12 mouse cellular contexts compared by ENCODE assay signal in genomic region chr12:71981250-71981649, GRCm38 (mm10).
A peak's percentile ranks its signal among the peaks of the same experiment; 100 is the strongest.
DNase-seq lines count a peak whose midpoint lies in the region; ATAC-seq lines count a peak whose summit lies in the region.
"Had no signal": no experiment of that assay in that cellular context is flagged by ENCODE, and none has a peak within 500 bp of the region (broad histone marks: within the 10 kb centered on the region; RNA-seq: fewer than 3 reads in every experiment).

No protein-coding gene starts in this region.

- 54% methylated on average over 8 of the region's 8 CpGs for WGBS in embryonic facial prominence, embryonic 14.5 days
- 27% methylated on average over 8 of the region's 8 CpGs for WGBS in heart, embryonic 16.5 days

- peak overlapping the region; percentile 35; the same call in 1 of the 2 replicates for H3K27ac ChIP-seq in embryonic facial prominence, embryonic 14.5 days (replicated peaks; ENCODE audit: low read depth, low read length)
- peak overlapping the region; percentile 98 for H3K27ac ChIP-seq in heart, embryonic 16.5 days (ENCODE audit: low read length)
- H3K27ac ChIP-seq: neural tube, embryonic 12.5 days; stomach, embryonic 15.5 days had no signal

- H3K4me2 ChIP-seq in embryonic facial prominence, embryonic 14.5 days (ENCODE audit: low read depth, low read length): no peak overlapping the region
- H3K4me2 ChIP-seq in heart, embryonic 16.5 days (ENCODE audit: low read depth, low read length): no peak overlapping the region
- H3K4me2 ChIP-seq: neural tube, embryonic 12.5 days; stomach, embryonic 15.5 days had no signal

- no peak overlapping the region for H3K9ac ChIP-seq in embryonic facial prominence, embryonic 14.5 days (ENCODE audit: low read depth, low read length)
- H3K9ac ChIP-seq in heart, embryonic 16.5 days (ENCODE audit: low read length): peak overlapping the region; percentile 62
- H3K9ac ChIP-seq: neural tube, embryonic 12.5 days; stomach, embryonic 15.5 days had no signal

- H3K4me1 ChIP-seq in embryonic facial prominence, embryonic 14.5 days (ENCODE audit: control insufficient read depth, insufficient read depth, low read length): peaks cover 3% of the 10 kb centered on the region; the same call in 1 of the 2 replicates
- H3K4me1 ChIP-seq in heart, embryonic 16.5 days (ENCODE audit: control insufficient read depth, insufficient read depth, low read length): peaks cover 71% of the 10 kb centered on the region
- H3K4me1 ChIP-seq: neural tube, embryonic 12.5 days; stomach, embryonic 15.5 days had no signal

- no peaks in the 10 kb centered on the region for H3K9me3 ChIP-seq in embryonic facial prominence, embryonic 14.5 days (ENCODE audit: control insufficient read depth, low read length)
- no peaks in the 10 kb centered on the region for H3K9me3 ChIP-seq in heart, embryonic 16.5 days (replicated peaks; ENCODE audit: control insufficient read depth, low read length)
- H3K9me3 ChIP-seq: neural tube, embryonic 12.5 days; stomach, embryonic 15.5 days had no signal

- ATAC-seq in embryonic facial prominence, embryonic 14.5 days (ENCODE audit: low read depth): no peak
- ATAC-seq in heart, embryonic 16.5 days (replicated peaks; ENCODE audit: extremely low read depth, insufficient read depth, low FRiP score): peak; percentile 26; the same call in 1 of the 2 replicates

- no peaks in the 10 kb centered on the region for H3K27me3 ChIP-seq in embryonic facial prominence, embryonic 14.5 days (replicated peaks; ENCODE audit: control insufficient read depth, insufficient read depth, low read length)
- no peaks in the 10 kb centered on the region for H3K27me3 ChIP-seq in heart, embryonic 16.5 days (ENCODE audit: control insufficient read depth, insufficient read depth, low read length)
- H3K27me3 ChIP-seq: neural tube, embryonic 12.5 days; stomach, embryonic 15.5 days had no signal

- DNase-seq in kidney, adult 9 months: peak; percentile 46
- no peak for DNase-seq in kidney, adult 18-20 months
- peak; percentile 32 for DNase-seq in 416B (ENCODE audit: low read depth)
- DNase-seq in embryonic facial prominence, embryonic 14.5 days (ENCODE audit: low spot score): peak; percentile 91
- no peak for DNase-seq in thymus, postnatal 4 days
- DNase-seq in retina, embryonic 14.5 days (ENCODE audit: low spot score): no peak
- no peak for DNase-seq in natural killer cell, adult 2 months (ENCODE audit: low spot score in 2 of 2)
- DNase-seq: cerebellum, postnatal 14 days; gastrocnemius, postnatal 25 days had no signal

- H3K4me3 ChIP-seq in embryonic facial prominence, embryonic 14.5 days (ENCODE audit: low read depth, low read length): no peak overlapping the region
- H3K4me3 ChIP-seq in heart, embryonic 16.5 days (ENCODE audit: low read length): no peak overlapping the region
- H3K4me3 ChIP-seq: neural tube, embryonic 12.5 days; stomach, embryonic 15.5 days had no signal

- peaks cover 56% of the 10 kb centered on the region for H3K36me3 ChIP-seq in embryonic facial prominence, embryonic 14.5 days (ENCODE audit: control insufficient read depth, insufficient read depth, low read length)
- peaks cover 41% of the 10 kb centered on the region for H3K36me3 ChIP-seq in heart, embryonic 16.5 days (ENCODE audit: control insufficient read depth, insufficient read depth)

Comparison
In these comparisons a context has a peak if more than half of its experiments do, and no peak if none do; other contexts are left out.
1. DNase-seq: peak in kidney, adult 9 months (single experiment), 416B (single experiment) and embryonic facial prominence, embryonic 14.5 days (single experiment); none in kidney, adult 18-20 months (single experiment), thymus, postnatal 4 days (single experiment), retina, embryonic 14.5 days (single experiment) and natural killer cell, adult 2 months (0 of 2).